Mouse (Mus musculus) liver, embryonic 13.5 days (tissue): ENCODE data around the gene Mecr. TPM values are rescaled to one million over a fixed set of nuclear protein-coding genes. Genes with fewer than 3 reads are reported as not detected.

Source experiments
- ATAC-seq: fragments of 200-750 bp; cut with Nextera tagmentation; 2 replicates; pipeline ENCODE4 v1.8.0; 2017; ENCODE audit warnings: low read depth, mild to moderate bottlenecking, moderate number of reproducible peaks, moderate library complexity
- DNase-seq: peaks from one replicate; pipeline ENCODE4 v3.0.0; 2022
- H3K27ac ChIP-seq: fragments of 300-500 bp; sonication (generic); 2 replicates; pipeline ENCODE4 v1.5.1; 2015; ENCODE audit warnings: moderate library complexity, mild to moderate bottlenecking, inconsistent platforms
- H3K27me3 ChIP-seq: fragments of 300-500 bp; sonication (generic); 2 replicates; pipeline ENCODE4 v1.6.1; 2015; ENCODE audit warnings: mild to moderate bottlenecking, inconsistent platforms
- H3K36me3 ChIP-seq: fragments of 300-500 bp; sonication (generic); 2 replicates; pipeline ENCODE4 v1.6.1; 2015; ENCODE audit warnings: mild to moderate bottlenecking, inconsistent platforms
- H3K4me1 ChIP-seq: fragments of 300-500 bp; sonication (generic); replicated peaks from 2 replicates; pipeline ENCODE4 v1.6.1; 2015; ENCODE audit warnings: inconsistent platforms
- H3K4me2 ChIP-seq: fragments of 300-500 bp; sonication (generic); 2 replicates; pipeline ENCODE4 v1.6.1; 2015; ENCODE audit warnings: inconsistent platforms, mild to moderate bottlenecking, moderate library complexity
- H3K4me3 ChIP-seq: fragments of 300-500 bp; sonication (generic); replicated peaks from 2 replicates; pipeline ENCODE4 v1.5.1; 2015; ENCODE audit warnings: mild to moderate bottlenecking, inconsistent platforms
- H3K9ac ChIP-seq: fragments of 300-500 bp; sonication (generic); 2 replicates; pipeline ENCODE4 v1.6.1; 2015; ENCODE audit warnings: mild to moderate bottlenecking, inconsistent platforms
- H3K9me3 ChIP-seq: fragments of 300-500 bp; sonication (generic); replicated peaks from 2 replicates; pipeline ENCODE4 v1.6.1; 2016; ENCODE audit warnings: inconsistent platforms
- WGBS: fragments of 180-500 bp; shearing (Covaris S2); methylation state at CpG from one replicate; pipeline ENCODE4 v1.1.7; 2015; ENCODE audit not compliant: insufficient replicate concordance; 5-methylcytosine and 5-hydroxymethylcytosine counted together
- polyA plus RNA-seq: library from polyadenylated mRNA; unstranded; fragments of >200 nt; fragmentation: Nextera tagmentation; extraction: Ambion mirVana; gene quantifications from 2 replicates; pipeline ENCODE4 v1.2.1, GENCODE M21; 2015

Mecr gene
- polyA plus RNA-seq, 1 experiment from 2014 or later = 39.6 TPM

DNA sequence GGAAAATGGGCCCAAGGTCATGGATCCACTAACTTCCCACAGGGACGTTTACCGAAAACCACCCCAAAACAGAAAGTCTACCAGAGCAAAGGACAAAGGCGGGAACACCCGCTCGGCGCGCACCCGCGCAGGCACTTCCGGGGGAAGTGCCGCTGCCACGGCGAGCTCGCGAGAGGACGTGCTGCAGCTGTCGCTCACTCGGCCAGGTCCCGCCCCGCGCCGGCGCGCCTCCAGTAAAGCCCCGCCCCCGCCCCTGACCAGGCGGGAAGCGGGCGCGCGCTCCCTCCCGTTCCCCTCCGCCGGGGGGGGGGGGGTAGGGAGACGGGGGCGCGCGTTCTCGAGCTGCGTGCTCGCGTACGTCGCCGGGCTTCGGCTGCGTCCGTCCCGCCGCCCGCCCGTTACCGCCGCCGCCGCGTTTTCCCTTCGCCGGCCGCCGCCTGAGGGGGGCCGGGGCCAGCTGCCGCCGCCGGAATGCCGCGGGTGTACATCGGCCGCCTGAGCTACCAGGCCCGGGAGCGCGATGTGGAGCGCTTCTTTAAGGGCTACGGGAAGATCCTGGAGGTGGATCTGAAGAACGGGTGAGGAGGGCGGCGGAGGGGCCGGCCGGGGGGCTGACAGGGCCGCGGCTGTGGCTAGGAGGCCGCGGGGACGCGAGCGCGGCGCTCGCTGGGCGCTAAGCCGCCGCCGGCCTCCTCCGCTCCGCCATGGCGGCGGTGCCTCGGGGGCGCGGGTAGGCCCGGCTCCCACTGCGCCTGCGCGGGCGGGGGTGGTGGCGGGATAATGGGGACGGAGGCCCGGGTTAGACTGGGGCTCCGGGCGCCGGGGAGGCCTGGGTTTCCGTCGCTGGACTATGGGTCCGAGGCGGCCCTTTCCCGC lies 30.3 kb downstream of the Mecr start, which contains the start of gene Srsf4:
Gene Srsf4 (plus strand): TSS at position 325 of the 876 bp plus-strand sequence.
- H3K36me3 ChIP-seq = peaks cover 9% of the 10 kb centered on the region; the same call in 1 of the 2 replicates
- peak within 1 kb of the TSS; percentile 83 for H3K4me2 ChIP-seq
- H3K9ac ChIP-seq = peak within 1 kb of the TSS; percentile 100
- no peaks in the 10 kb centered on the region for H3K27me3 ChIP-seq
- H3K27ac ChIP-seq = peak within 1 kb of the TSS; percentile 98
- DNase-seq = peak; percentile 87
- peak; percentile 90 for ATAC-seq
- H3K9me3 ChIP-seq = no peaks in the 10 kb centered on the region
- H3K4me3 ChIP-seq = peak within 1 kb of the TSS; percentile 100
- peaks cover 67% of the 10 kb centered on the region for H3K4me1 ChIP-seq
- under 1% methylated on average over 97 of the region's 116 CpGs for WGBS

DNA sequence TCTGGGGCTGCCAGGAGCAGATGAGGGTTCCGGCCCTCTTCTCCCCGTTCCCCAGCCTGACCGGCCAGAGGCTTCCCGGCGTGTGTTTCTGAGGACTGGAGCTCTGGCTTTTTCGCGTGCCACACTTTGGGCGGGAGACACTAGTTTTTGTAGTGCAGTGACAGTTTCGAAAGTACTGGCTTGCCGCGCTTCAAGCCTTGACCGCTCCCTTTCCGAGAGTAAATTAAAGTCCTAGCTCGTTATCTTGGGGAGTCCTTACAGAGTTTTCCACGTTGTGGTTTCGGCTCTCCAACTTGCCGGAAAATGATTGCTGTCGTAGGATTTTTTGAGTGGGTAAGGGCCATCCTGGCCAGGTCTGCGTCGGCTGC lies 30.9 kb downstream of the Mecr start:
- H3K27me3 ChIP-seq = no peaks in the 10 kb centered on the region
- peak overlapping the region; percentile 100 for H3K4me3 ChIP-seq
- H3K9me3 ChIP-seq = no peaks in the 10 kb centered on the region
- peak overlapping the region; percentile 83 for H3K4me2 ChIP-seq
- under 1% methylated on average over 20 of the region's 20 CpGs for WGBS
- peak; percentile 19 for ATAC-seq
- peaks cover 6% of the 10 kb centered on the region; the same call in 1 of the 2 replicates for H3K36me3 ChIP-seq
- no peak for DNase-seq
- peaks cover 62% of the 10 kb centered on the region for H3K4me1 ChIP-seq
- peak overlapping the region; percentile 100 for H3K9ac ChIP-seq
- H3K27ac ChIP-seq = peak overlapping the region; percentile 98

DNA sequence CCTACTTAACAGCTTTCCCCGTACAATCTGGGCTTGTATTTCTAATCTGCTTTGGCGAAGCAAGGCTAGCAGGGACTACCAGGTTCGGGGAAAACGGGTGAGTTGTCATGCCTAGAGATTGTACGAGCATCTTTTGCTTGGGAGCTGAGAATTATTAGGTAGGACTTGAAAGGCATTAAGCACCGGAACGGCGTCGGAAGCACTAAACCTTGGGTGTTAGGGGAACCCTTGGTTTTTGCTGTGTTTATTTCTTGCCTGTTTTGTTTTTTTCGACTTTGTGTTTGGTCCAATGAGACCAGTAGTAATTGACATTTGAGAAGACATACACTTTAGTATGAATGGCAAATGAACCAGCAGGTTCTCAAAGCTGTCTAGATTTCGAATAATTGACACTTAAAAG lies 31.3 kb downstream of the Mecr start:
- H3K9ac ChIP-seq = peak overlapping the region; percentile 100
- no peaks in the 10 kb centered on the region for H3K27me3 ChIP-seq
- peaks cover 62% of the 10 kb centered on the region for H3K4me1 ChIP-seq
- ATAC-seq (no peak), DNase-seq (no peak)
- 2% methylated on average over 11 of the region's 11 CpGs for WGBS
- peak overlapping the region; percentile 83 for H3K4me2 ChIP-seq
- peak overlapping the region; percentile 98 for H3K27ac ChIP-seq
- H3K4me3 ChIP-seq = peak overlapping the region; percentile 100
- no peaks in the 10 kb centered on the region for H3K9me3 ChIP-seq
- H3K36me3 ChIP-seq = peaks cover 4% of the 10 kb centered on the region; the same call in 1 of the 2 replicates

DNA sequence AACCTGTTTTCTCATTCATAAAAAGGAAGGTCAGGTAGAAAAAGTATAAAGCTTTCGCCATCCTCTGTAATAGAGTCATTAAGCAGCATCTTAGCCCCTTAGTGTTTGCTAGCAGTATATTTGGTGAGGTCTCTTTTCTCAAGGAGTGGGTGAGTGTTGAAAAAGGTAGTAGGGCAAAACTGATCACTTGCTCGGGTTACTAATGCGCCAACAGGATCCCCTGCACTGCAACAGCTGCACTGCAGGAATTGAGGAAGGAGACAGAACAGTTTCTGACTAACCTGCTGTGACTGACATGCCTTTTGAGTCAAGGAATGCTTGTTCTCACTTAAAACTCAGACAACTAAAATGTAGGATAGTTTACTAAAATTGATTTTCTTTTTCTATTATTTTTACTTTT lies 32.0 kb downstream of the Mecr start:
- peak overlapping the region; percentile 100 for H3K4me3 ChIP-seq
- no peaks in the 10 kb centered on the region for H3K9me3 ChIP-seq
- peaks cover 61% of the 10 kb centered on the region for H3K4me1 ChIP-seq
- H3K4me2 ChIP-seq = peak overlapping the region; percentile 83
- DNase-seq (no peak), ATAC-seq (no peak)
- H3K27ac ChIP-seq = 0 out of 2 replicates have a peak overlapping the region, but pooled peaks have one; percentile 98
- H3K27me3 ChIP-seq = no peaks in the 10 kb centered on the region
- H3K9ac ChIP-seq = peak overlapping the region; percentile 100
- H3K36me3 ChIP-seq = peaks cover 3% of the 10 kb centered on the region; the same call in 1 of the 2 replicates
- 33% methylated on average over 3 of the region's 3 CpGs for WGBS

DNA sequence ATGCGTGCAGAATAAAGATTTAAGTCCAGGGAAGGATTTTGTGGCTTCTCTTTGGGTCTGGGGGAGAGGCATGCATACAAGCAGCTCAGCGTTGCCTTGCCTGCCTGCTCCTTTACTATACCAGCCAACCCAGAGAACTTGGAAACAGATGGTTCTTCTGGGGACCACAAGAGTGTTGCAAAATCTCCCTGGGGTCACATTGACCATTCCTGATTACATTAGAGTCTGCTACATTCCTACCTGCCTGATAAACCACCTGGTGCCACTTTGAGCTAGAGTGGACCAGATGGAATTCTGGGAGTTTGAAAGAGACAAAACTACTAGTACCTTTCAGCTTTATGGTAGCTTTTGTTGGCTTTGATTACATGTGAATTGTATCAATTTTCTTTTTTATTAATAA lies 33.6 kb downstream of the Mecr start:
- Histone ChIP-seq H3K36me3 (peaks cover 3% of the 10 kb centered on the region; the same call in 1 of the 2 replicates), H3K4me1 (peaks cover 62% of the 10 kb centered on the region), H3K27me3 (no peaks in the 10 kb centered on the region), H3K27ac (no peak overlapping the region), H3K4me2 (peak overlapping the region; percentile 83), H3K9me3 (no peaks in the 10 kb centered on the region), H3K9ac (peak overlapping the region; percentile 34; the same call in 1 of the 2 replicates), H3K4me3 (peak overlapping the region; percentile 100)
- DNase-seq = no peak
- ATAC-seq = no peak
- 64% methylated on average over 2 of the region's 2 CpGs for WGBS

DNA sequence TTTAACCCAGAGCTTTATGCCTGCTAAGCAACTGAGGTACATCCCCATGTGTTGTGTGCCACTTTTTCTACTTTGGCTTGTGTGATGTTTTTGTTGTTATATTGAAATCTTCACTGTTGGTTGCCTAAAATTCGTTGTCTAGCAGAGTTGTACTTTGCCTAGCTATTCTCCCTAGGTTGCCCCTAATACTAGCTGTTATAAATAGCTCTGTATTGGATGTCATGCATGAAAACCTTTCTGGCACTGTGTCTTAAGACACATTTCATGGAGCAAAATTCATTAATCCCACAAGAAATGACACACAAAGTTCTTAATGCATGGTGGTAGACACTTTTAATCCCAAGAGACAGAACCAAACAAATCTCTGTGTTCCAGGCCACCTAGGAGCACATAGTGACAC lies 36.4 kb downstream of the Mecr start:
- Histone ChIP-seq H3K9ac (no peak overlapping the region), H3K9me3 (no peaks in the 10 kb centered on the region), H3K4me3 (no peak overlapping the region), H3K4me1 (peaks cover 78% of the 10 kb centered on the region), H3K4me2 (no peak overlapping the region), H3K27me3 (no peaks in the 10 kb centered on the region), H3K27ac (no peak overlapping the region), H3K36me3 (peaks cover 11% of the 10 kb centered on the region)
- no peak for ATAC-seq
- no peak for DNase-seq
- 71% methylated on average over 1 of the region's 1 CpGs for WGBS

DNA sequence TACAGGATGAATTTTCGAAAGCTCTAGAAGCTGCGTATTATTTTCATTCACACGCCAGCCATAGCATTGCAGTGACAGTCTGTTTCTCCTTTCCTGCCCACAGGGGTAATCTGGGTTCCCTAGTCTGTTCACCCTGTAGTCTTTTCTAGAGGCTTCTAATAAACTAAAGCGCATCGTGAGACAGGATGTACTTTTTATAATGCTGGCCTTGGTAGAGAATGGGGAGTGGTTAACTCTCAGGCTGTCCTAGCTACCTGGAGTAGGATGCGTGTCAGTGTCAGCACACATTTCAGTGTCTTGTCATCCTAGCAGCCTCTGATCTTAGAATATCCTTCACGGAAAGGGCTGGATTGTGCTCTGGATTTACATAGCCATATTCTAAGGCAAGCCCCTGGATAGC lies 38.0 kb downstream of the Mecr start:
- Histone ChIP-seq H3K27me3 (no peaks in the 10 kb centered on the region), H3K4me1 (peaks cover 73% of the 10 kb centered on the region), H3K36me3 (peaks cover 25% of the 10 kb centered on the region), H3K9me3 (no peaks in the 10 kb centered on the region), H3K27ac (no peak overlapping the region), H3K4me3 (no peak overlapping the region), H3K4me2 (no peak overlapping the region), H3K9ac (no peak overlapping the region)
- no peak for ATAC-seq
- WGBS = 85% methylated on average over 7 of the region's 7 CpGs
- no peak for DNase-seq

DNA sequence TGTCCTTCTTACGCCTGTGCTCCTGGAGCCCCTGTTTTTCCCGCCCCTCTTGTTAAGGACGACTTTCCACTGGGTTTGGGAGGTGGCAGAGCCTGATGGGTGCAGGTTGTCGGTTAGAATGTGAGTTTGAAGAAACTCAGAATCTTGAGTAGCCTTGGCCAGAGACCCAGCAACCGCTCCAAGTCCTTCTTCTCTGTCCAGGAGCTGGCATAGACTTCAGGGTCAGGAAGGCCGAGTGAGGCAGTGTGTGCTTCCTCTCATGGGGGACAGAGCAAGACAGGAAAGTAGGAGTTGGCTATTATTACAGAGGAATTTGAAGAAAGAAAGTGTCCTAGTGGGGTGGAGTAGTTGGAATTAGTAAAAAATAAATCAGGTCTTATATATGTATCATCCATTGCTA lies 40.3 kb downstream of the Mecr start:
- no peak for DNase-seq
- Histone ChIP-seq H3K36me3 (peaks cover 43% of the 10 kb centered on the region), H3K4me1 (peaks cover 74% of the 10 kb centered on the region), H3K4me2 (no peak overlapping the region), H3K9ac (no peak overlapping the region), H3K9me3 (no peaks in the 10 kb centered on the region), H3K27me3 (no peaks in the 10 kb centered on the region), H3K4me3 (no peak overlapping the region), H3K27ac (no peak overlapping the region)
- ATAC-seq = no peak
- WGBS = 76% methylated on average over 6 of the region's 6 CpGs

DNA sequence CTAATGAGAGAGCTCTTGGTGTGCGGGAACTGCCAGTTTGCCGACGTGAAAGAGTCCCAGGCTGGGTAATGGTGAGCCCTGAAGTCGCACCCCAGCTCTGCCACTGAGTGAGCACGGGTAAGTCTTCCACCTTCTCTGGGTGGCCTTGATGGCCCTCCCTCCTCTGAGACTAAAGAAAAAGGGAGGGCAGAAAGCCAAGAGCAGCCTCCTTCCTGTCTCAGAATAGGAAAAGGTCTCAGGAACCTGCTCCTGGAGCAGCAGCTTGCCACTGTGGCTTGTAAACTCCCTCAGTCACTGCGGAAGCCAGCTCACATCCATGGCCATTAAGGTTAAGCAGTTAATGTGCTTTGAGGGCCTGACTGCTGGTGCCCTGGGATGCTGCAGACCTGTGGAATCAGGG lies 42.1 kb downstream of the Mecr start:
- ATAC-seq (no peak), DNase-seq (no peak)
- peaks cover 55% of the 10 kb centered on the region for H3K36me3 ChIP-seq
- H3K9ac ChIP-seq = no peak overlapping the region
- 85% methylated on average over 6 of the region's 6 CpGs for WGBS
- no peaks in the 10 kb centered on the region for H3K9me3 ChIP-seq
- H3K27ac ChIP-seq = no peak overlapping the region
- no peaks in the 10 kb centered on the region for H3K27me3 ChIP-seq
- H3K4me1 ChIP-seq = peaks cover 82% of the 10 kb centered on the region
- no peak overlapping the region for H3K4me2 ChIP-seq
- no peak overlapping the region for H3K4me3 ChIP-seq

DNA sequence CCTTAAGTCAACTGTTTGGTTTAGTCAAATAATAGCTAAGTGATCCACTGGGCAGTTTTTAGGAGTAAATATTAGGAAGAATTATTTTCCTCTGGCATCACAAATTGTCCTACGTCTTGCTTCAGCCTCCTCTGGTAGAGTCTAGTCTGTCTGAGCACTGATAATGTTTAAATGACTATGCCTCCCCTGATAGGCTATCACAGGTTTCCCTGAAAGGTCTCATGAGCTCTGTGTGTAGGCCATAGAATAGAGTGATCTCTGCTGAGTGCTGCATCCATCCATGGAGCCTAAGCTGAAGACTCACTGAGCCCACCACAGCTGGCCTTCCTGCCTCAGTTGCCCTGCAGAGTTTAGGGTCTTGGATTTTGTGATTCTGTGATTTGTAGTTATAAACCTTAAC lies 45.3 kb downstream of the Mecr start:
- peaks cover 84% of the 10 kb centered on the region for H3K36me3 ChIP-seq
- H3K27ac ChIP-seq = no peak overlapping the region
- no peak overlapping the region for H3K4me3 ChIP-seq

DNA sequence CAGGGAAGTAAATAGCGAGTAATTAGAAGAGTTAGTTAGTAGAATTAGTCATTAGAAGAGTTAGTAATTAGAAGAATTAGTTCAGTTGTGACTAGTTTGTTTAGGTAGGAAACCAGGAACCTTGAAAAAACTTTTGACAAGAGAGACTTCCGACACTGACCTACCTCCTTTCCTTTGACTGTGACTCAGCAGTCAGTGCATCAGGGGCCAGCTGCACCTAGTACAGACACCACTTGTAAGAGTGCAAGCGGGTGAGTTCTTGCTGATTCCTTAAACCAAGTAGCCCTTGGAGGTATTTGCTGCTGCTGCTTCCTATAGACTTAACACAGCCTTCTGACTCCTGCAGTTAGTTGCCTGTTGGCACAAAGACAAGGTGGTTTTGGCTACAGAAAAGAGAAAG lies 47.4 kb downstream of the Mecr start:
- H3K4me3 ChIP-seq = no peak overlapping the region
- no peak overlapping the region for H3K27ac ChIP-seq
- no peak overlapping the region for H3K9ac ChIP-seq
- no peak overlapping the region for H3K4me2 ChIP-seq
- H3K4me1 ChIP-seq = peaks cover 50% of the 10 kb centered on the region
- peaks cover 82% of the 10 kb centered on the region for H3K36me3 ChIP-seq
- ATAC-seq = no peak
- no peak for DNase-seq
- no peaks in the 10 kb centered on the region for H3K9me3 ChIP-seq
- whole genome bisulfite sequencing = 59% methylated on average over 3 of the region's 3 CpGs
- no peaks in the 10 kb centered on the region for H3K27me3 ChIP-seq

More for the DNA sequence above, 45.3 kb downstream of the Mecr start:
- Histone ChIP-seq H3K27me3 (no peaks in the 10 kb centered on the region), H3K9me3 (no peaks in the 10 kb centered on the region), H3K4me1 (peaks cover 62% of the 10 kb centered on the region), H3K9ac (no peak overlapping the region; the same call in 1 of the 2 replicates), H3K4me2 (no peak overlapping the region)
- peak; percentile 89 for ATAC-seq
- no peak for DNase-seq
- WGBS = 21% methylated on average over 1 of the region's 1 CpGs
